Mouse (Mus musculus) stomach, embryonic 14.5 days (tissue): Measurements from ENCODE around the gene AF366264. TPM values are rescaled to one million over a fixed set of nuclear protein-coding genes. Genes with fewer than 3 reads are reported as not detected.
A peak's percentile ranks its signal among the peaks of the same experiment; 100 is the strongest.

Source experiments
- ATAC-seq: fragments of 200-750 bp; cut with Nextera tagmentation; 2 replicates; pipeline ENCODE4 v1.8.0; 2017; ENCODE audit warnings: low read depth, moderate TSS enrichment; ENCODE audit not compliant: insufficient number of reproducible peaks, insufficient read depth, low FRiP score
- H3K27ac ChIP-seq: fragments of 300-500 bp; sonication (generic); 2 replicates; pipeline ENCODE4 v1.5.1; 2014; ENCODE audit warnings: mild to moderate bottlenecking, low read length, moderate library complexity, mixed read lengths
- H3K27me3 ChIP-seq: fragments of 300-500 bp; sonication (generic); 2 replicates; pipeline ENCODE4 v1.6.1; 2014; ENCODE audit warnings: low read length, control low read depth, mixed read lengths; ENCODE audit not compliant: control insufficient read depth, insufficient read depth
- H3K36me3 ChIP-seq: fragments of 300-500 bp; sonication (generic); 2 replicates; pipeline ENCODE4 v1.6.1; 2014; ENCODE audit warnings: mild to moderate bottlenecking, control low read depth, low read length, moderate library complexity, mixed read lengths; ENCODE audit not compliant: control insufficient read depth, insufficient read depth
- H3K4me1 ChIP-seq: fragments of 300-500 bp; sonication (generic); 2 replicates; pipeline ENCODE4 v1.6.1; 2014; ENCODE audit warnings: low read length, control low read depth, mixed read lengths; ENCODE audit not compliant: control insufficient read depth, insufficient read depth
- H3K4me2 ChIP-seq: fragments of 300-500 bp; sonication (generic); replicated peaks from 2 replicates; pipeline ENCODE4 v1.6.1; 2014; ENCODE audit warnings: low read depth, low read length, control low read depth
- H3K4me3 ChIP-seq: fragments of 300-500 bp; sonication (generic); 2 replicates; pipeline ENCODE4 v1.5.1; 2014; ENCODE audit warnings: low read depth, low read length, control low read depth
- H3K9ac ChIP-seq: fragments of 300-500 bp; sonication (generic); replicated peaks from 2 replicates; pipeline ENCODE4 v1.6.1; 2014; ENCODE audit warnings: low read depth, mild to moderate bottlenecking, control low read depth, low read length, moderate library complexity, mixed read lengths
- H3K9me3 ChIP-seq: fragments of 300-500 bp; sonication (generic); 2 replicates; pipeline ENCODE4 v1.6.1; 2016; ENCODE audit warnings: low read depth, low read length, control low read depth; ENCODE audit not compliant: control insufficient read depth
- WGBS: fragments of 180-500 bp; shearing (Covaris S2); extraction: QIAGEN DNeasy Blood & Tissue Kit; methylation state at CpG from one replicate; pipeline ENCODE4 v1.1.7; 2014; 5-methylcytosine and 5-hydroxymethylcytosine counted together
- polyA plus RNA-seq: library from polyadenylated mRNA; unstranded; fragments of >200 nt; fragmentation: Nextera tagmentation; extraction: Ambion mirVana; gene quantifications from 2 replicates; pipeline ENCODE4 v1.2.1, GENCODE M21; 2014

The AF366264 gene
- polyA plus RNA-seq, 1 experiment from 2014 or later: not detected

DNA sequence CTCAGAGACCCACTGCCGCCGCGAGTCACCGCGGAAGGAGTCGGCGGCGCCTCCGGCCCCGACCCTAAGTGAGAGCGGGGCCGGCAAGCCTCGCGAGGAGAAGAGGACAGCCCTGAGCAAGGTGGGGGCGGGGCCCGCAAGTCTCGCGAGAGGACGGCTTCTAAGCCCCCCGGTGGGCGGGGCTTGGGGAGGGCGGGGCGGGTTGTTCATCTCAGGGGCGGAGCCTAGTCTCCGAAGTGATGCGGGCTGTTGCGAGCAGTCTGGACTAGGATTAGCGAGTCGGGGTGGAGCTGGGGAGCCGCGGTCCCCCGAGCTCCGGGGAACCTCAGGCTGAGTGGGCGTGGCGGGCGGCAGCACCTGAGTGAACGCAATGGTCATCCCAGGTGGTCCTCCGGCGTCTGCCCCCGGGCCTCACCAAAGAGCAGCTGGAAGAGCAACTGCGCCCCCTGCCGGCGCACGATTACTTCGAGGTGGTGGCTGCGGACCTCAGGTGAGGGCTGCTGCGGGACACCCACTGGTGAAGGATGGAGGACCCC, 52.4 kb downstream of the AF366264 start:
- peak overlapping the region; percentile 92 for H3K9ac ChIP-seq
- H3K9me3 ChIP-seq: no peaks in the 10 kb centered on the region
- no peaks in the 10 kb centered on the region for H3K27me3 ChIP-seq
- peaks cover 27% of the 10 kb centered on the region for H3K36me3 ChIP-seq
- peak overlapping the region; percentile 98 for H3K27ac ChIP-seq
- H3K4me1 ChIP-seq: 0 out of 2 replicates have a peak, but pooled peaks cover 7% of the 10 kb centered on the region
- H3K4me3 ChIP-seq: peak overlapping the region; percentile 65
- peak; percentile 93 for ATAC-seq
- H3K4me2 ChIP-seq: peak overlapping the region; percentile 85
- 1% methylated on average over 47 of the region's 47 CpGs for WGBS

DNA sequence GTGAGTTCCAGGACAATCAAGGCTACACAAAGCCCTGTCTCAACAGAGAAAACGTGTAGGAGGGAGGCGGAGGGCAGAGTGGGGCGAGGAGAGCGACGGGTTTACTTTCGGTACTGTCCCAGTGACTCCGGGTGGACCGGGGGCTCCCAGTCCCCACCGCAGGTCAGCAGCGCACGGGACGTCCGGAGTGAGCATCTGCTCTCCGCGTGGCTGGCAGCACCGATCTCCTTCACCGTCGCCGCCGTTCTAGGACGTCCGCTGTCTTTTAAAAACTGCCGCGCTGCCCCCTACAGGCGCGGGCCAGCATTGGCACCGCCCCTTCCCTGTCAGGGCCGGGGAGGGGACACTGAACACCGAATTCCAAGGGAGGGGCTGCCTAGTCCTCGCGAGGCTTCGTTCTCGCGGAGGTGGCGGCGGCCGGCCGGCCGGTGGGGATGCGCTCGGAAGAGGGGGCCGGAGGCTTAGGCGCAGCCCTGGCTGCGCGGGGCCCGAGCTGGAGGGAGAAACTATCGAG, 52.9 kb downstream of the AF366264 start, which contains the start of gene Upf3a:
Gene Upf3a, plus strand, starts transcription at position 366 of the 514 bp plus-strand sequence.
- 0 out of 2 replicates have a peak, but pooled peaks cover 7% of the 10 kb centered on the region for H3K4me1 ChIP-seq
- peak within 1 kb of the TSS; percentile 65 for H3K4me3 ChIP-seq
- peak within 1 kb of the TSS; percentile 85 for H3K4me2 ChIP-seq
- peak; percentile 92 for ATAC-seq
- H3K27me3 ChIP-seq: no peaks in the 10 kb centered on the region
- H3K36me3 ChIP-seq: peaks cover 32% of the 10 kb centered on the region
- peak within 1 kb of the TSS; percentile 98 for H3K27ac ChIP-seq
- H3K9ac ChIP-seq: peak within 1 kb of the TSS; percentile 92
- WGBS: under 1% methylated on average over 47 of the region's 47 CpGs
- no peaks in the 10 kb centered on the region for H3K9me3 ChIP-seq

Other genes with a start within 250 kb of the AF366264 start
- gene Rasa3, start 160.8 kb downstream of the AF366264 start, polyA plus RNA-seq: 23.0 and 27.7 TPM in 2 replicates
- gene Cfap97d2, start 132.5 kb downstream of the AF366264 start, polyA plus RNA-seq: 0.12 TPM in 1 of 2 replicates, not detected in the other
- gene Cdc16, start 80.7 kb downstream of the AF366264 start, polyA plus RNA-seq: 211 and 213 TPM in 2 replicates
- 44.0 TPM in 2 replicates for gene Upf3a, start 52.8 kb downstream of the AF366264 start, polyA plus RNA-seq
- gene Champ1, start 31.3 kb upstream of the AF366264 start, polyA plus RNA-seq: 40.2 and 41.1 TPM in 2 replicates
- 47.9 and 49.5 TPM in 2 replicates for gene Coprs, start 51.9 kb upstream of the AF366264 start, polyA plus RNA-seq